Mouse (Mus musculus) liver, embryonic 14.5 days (tissue): ENCODE measurements around the gene Tfap2e. TPM values are rescaled to one million over a fixed set of nuclear protein-coding genes. Genes with fewer than 3 reads are reported as not detected.
A peak's percentile ranks its signal among the peaks of the same experiment; 100 is the strongest.

Source experiments
- ATAC-seq: fragments of 200-750 bp; cut with Nextera tagmentation; 2 replicates; pipeline ENCODE4 v1.8.0; 2017; ENCODE audit warnings: moderate number of reproducible peaks, mild to moderate bottlenecking, moderate library complexity; ENCODE audit not compliant: insufficient read depth
- DNase-seq, 3 experiments: peaks; one replicate each; pipeline ENCODE4 v3.0.0-alpha.2; 2012 to 2013; ENCODE audit warnings: low read depth in 3 of 3, low spot score in 3 of 3
- H3K27ac ChIP-seq: fragments of 300-500 bp; sonication (generic); 2 replicates; pipeline ENCODE4 v1.5.1; 2014; ENCODE audit warnings: moderate library complexity, mild to moderate bottlenecking, control low read depth, inconsistent platforms
- H3K27me3 ChIP-seq: fragments of 300-500 bp; sonication (generic); 2 replicates; pipeline ENCODE4 v1.6.1; 2014; ENCODE audit warnings: mild to moderate bottlenecking, low read length, moderate library complexity; ENCODE audit not compliant: control insufficient read depth, insufficient read depth
- H3K36me3 ChIP-seq: fragments of 300-500 bp; sonication (generic); replicated peaks from 2 replicates; pipeline ENCODE4 v1.6.1; 2014; ENCODE audit warnings: low read depth; ENCODE audit not compliant: control insufficient read depth, insufficient read depth
- H3K4me1 ChIP-seq, 2 experiments: fragments of 200-500 bp in 1 of 2; fragments of 300-500 bp in 1 of 2; sonication (generic) in 1 of 2; replicated peaks; 2 replicates each; pipeline ENCODE4 v1.6.1; 2012 to 2014; ENCODE audit warnings: antibody characterized with exemption in 1 of 2, inconsistent platforms in 1 of 2, low read length in 1 of 2; ENCODE audit not compliant: control insufficient read depth in 2 of 2, insufficient read depth in 2 of 2
- H3K4me2 ChIP-seq: fragments of 300-500 bp; sonication (generic); 2 replicates; pipeline ENCODE4 v1.6.1; 2014; ENCODE audit warnings: low read depth, mild to moderate bottlenecking, control low read depth, moderate library complexity
- H3K4me3 ChIP-seq, 2 experiments: fragments of 200-500 bp in 1 of 2; fragments of 300-500 bp in 1 of 2; sonication (generic) in 1 of 2; 2 replicates each; pipeline ENCODE4 v1.5.1; 2012 to 2014; ENCODE audit warnings: low read depth in 2 of 2, low read length in 2 of 2, mild to moderate bottlenecking in 2 of 2, control low read depth in 1 of 2, inconsistent platforms in 1 of 2, moderate library complexity in 1 of 2; ENCODE audit not compliant: insufficient read depth in 1 of 2
- H3K9ac ChIP-seq: fragments of 300-500 bp; sonication (generic); replicated peaks from 2 replicates; pipeline ENCODE4 v1.6.1; 2014; ENCODE audit warnings: mild to moderate bottlenecking, control low read depth, moderate library complexity
- H3K9me3 ChIP-seq: fragments of 300-500 bp; sonication (generic); 2 replicates; pipeline ENCODE4 v1.6.1; 2016; ENCODE audit warnings: low read length, mixed read lengths; ENCODE audit not compliant: control insufficient read depth
- CTCF ChIP-seq: IDR thresholded peaks from 2 replicates; pipeline ENCODE4 v1.5.1; 2016; ENCODE audit warnings: antibody characterized with exemption, low read depth, control low read depth
- EP300 ChIP-seq: IDR thresholded peaks from 2 replicates; pipeline ENCODE4 v1.6.1; 2016; ENCODE audit warnings: antibody characterized with exemption, low read depth
- WGBS: fragments of 180-500 bp; shearing (Covaris S2); extraction: QIAGEN DNeasy Blood & Tissue Kit; methylation state at CpG from one replicate; pipeline ENCODE4 v1.1.7; 2014; ENCODE audit not compliant: insufficient replicate concordance; 5-methylcytosine and 5-hydroxymethylcytosine counted together
- polyA plus RNA-seq, 2 experiments: library from polyadenylated mRNA; depleted of rRNA in 1 of 2; stranded (reverse) in 1 of 2; unstranded in 1 of 2; fragments of >200 nt; fragmentation: Nextera tagmentation in 1 of 2; extraction: Ambion mirVana in 1 of 2; gene quantifications; 2 replicates each; pipeline versions ENCODE4 v1.2.1 to v1.2.3; 2012 to 2014

Gene Tfap2e
- polyA plus RNA-seq, 2 experiments, result not detected

DNA sequence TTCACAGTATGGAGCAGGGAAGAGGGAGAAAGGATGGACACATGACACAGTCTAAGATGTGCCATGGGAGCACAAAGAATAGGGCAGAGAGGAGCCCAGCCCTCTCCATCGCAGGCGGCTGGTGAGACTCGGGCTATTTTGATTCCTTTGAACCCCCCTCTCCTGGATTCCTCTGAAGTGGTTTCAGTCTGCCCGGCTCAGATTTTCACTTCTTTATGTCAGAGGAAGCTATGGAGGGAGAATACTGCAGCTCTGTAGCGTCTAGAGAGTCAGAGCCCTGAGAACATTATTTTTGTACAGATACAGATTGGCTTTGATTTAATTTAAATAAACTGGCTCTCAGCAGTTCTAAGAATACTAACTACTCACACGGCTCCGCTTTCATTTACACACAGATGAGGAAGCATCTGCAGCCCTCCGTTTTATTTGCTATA is 43.1 kb upstream of the Tfap2e start:
- H3K4me3 ChIP-seq, result no peak overlapping the region
- H3K4me2 ChIP-seq, result no peak overlapping the region
- no peaks in the 10 kb centered on the region for H3K27me3 ChIP-seq
- H3K9ac ChIP-seq, result no peak overlapping the region
- H3K4me1 ChIP-seq, result no peaks in the 10 kb centered on the region
- H3K27ac ChIP-seq, result no peak overlapping the region
- H3K9me3 ChIP-seq, result no peaks in the 10 kb centered on the region
- ATAC-seq (no peak), DNase-seq (no peak)
- 72% methylated on average over 8 of the region's 8 CpGs for WGBS
- no peaks in the 10 kb centered on the region for H3K36me3 ChIP-seq
- TF ChIP-seq EP300, result no peak
- TF ChIP-seq CTCF, result no peak

DNA sequence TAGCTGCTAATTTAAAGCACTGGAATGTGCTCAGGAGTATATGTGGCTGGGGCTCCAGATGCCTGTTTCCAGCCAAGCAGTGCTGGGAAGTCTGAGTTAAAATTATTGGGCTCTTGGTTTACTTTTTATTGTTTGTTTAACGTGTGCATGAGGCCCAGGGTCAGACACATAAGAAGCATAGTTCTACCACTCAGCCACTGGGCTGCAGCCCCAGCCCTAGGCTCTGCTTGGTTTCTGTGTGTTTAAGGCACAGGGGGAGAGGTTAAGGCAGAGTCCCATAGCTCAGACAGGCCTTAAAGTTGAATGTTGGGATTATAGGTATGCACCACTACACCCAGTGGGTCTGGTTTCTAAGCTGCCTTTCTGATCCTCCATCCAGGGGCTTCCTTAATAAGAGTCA is 39.1 kb upstream of the Tfap2e start:
- Histone ChIP-seq H3K4me2 (no peak overlapping the region), H3K36me3 (no peaks in the 10 kb centered on the region), H3K27ac (no peak overlapping the region), H3K4me1 (peaks cover 0 to 1% of the 10 kb centered on the region in 2 experiments; a peak in 2 of 4 replicates), H3K9ac (no peak overlapping the region), H3K4me3 (no peak overlapping the region), H3K27me3 (no peaks in the 10 kb centered on the region), H3K9me3 (no peaks in the 10 kb centered on the region)
- TF ChIP-seq EP300, result no peak
- TF ChIP-seq CTCF, result no peak
- 65% methylated on average over 1 of the region's 1 CpGs for WGBS
- ATAC-seq (no peak), DNase-seq (no peak)

DNA sequence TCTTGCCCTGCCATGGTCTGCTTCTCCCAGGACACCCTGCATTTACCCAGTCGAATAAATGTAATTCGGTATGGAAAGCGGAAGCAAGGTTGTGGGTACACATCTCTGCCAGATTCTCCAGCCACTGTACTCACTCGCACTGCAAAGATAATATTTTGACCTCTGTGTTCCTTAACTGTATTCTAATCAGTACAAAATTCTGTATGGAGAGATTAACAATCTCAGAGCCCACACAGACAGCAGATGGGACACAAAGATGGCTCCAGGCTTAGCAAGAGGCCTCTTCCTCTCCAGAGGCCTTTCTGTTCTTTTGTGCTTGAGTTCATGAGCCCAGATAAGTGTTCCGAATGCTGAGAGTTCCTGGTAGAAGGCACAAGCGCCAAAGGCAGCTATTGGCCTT is 37.8 kb upstream of the Tfap2e start:
- H3K9ac ChIP-seq, result no peak overlapping the region
- no peaks in the 10 kb centered on the region for H3K9me3 ChIP-seq
- peaks cover 0 to 7% of the 10 kb centered on the region in 2 experiments; a peak in 2 of 4 replicates for H3K4me1 ChIP-seq
- H3K4me2 ChIP-seq, result no peak overlapping the region
- no peak for ATAC-seq
- no peak for DNase-seq
- H3K27me3 ChIP-seq, result no peaks in the 10 kb centered on the region
- H3K27ac ChIP-seq, result no peak overlapping the region
- no peak overlapping the region for H3K4me3 ChIP-seq
- H3K36me3 ChIP-seq, result no peaks in the 10 kb centered on the region
- WGBS, result 76% methylated on average over 6 of the region's 6 CpGs
- no peak for TF ChIP-seq CTCF
- no peak for TF ChIP-seq EP300

GRCm38 (mm10) chr4:126770831-126771230 is 34.8 kb upstream of the Tfap2e start:
- H3K9me3 ChIP-seq, result no peaks in the 10 kb centered on the region
- DNase-seq (no peak), ATAC-seq (no peak)
- H3K9ac ChIP-seq, result no peak overlapping the region
- no peak overlapping the region for H3K4me3 ChIP-seq
- WGBS, result 65% methylated on average over 4 of the region's 4 CpGs
- H3K27me3 ChIP-seq, result no peaks in the 10 kb centered on the region
- no peak overlapping the region for H3K27ac ChIP-seq
- peaks cover 0 to 7% of the 10 kb centered on the region in 2 experiments; a peak in 2 of 4 replicates for H3K4me1 ChIP-seq
- no peak overlapping the region for H3K4me2 ChIP-seq
- H3K36me3 ChIP-seq, result no peaks in the 10 kb centered on the region
- TF ChIP-seq EP300, result no peak
- no peak for TF ChIP-seq CTCF

GRCm38 (mm10) chr4:126769800-126770563 is 33.9 kb upstream of the Tfap2e start:
- Histone ChIP-seq H3K9me3 (no peaks in the 10 kb centered on the region), H3K9ac (no peak overlapping the region), H3K36me3 (no peaks in the 10 kb centered on the region), H3K4me2 (no peak overlapping the region), H3K4me3 (no peak overlapping the region), H3K27me3 (no peaks in the 10 kb centered on the region), H3K4me1 (peaks cover 0 to 7% of the 10 kb centered on the region in 2 experiments; a peak in 2 of 4 replicates), H3K27ac (no peak overlapping the region)
- peak; percentile 59; the same call in 1 of the 2 replicates for ATAC-seq
- TF ChIP-seq EP300, result no peak
- no peak for TF ChIP-seq CTCF
- WGBS, result 54% methylated on average over 9 of the region's 9 CpGs
- no peak for DNase-seq
